Comparison of ENCODE assay signal across 8 mouse cellular contexts in the genomic region with DNA sequence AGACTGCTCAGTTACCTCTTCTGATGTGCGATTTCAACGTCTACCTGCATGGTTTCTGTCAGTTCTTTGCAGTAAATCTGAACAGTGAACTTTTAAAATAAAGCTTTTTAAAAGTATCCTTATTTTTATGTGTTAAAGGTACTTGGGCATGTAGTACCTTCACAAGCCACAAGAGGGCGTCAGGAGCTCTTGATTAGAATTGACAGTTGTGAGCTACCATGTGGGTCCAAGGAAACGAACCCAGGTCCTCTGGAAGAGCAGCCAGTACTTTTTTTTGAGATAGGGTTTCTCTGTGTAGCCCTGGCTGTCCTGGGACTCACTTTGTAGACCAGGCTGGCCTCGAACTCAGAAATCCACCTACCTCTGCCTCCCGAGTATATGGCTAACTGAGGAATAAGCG.
DNase-seq lines count a peak whose midpoint lies in the region; ATAC-seq and TF ChIP-seq lines count a peak whose summit lies in the region.
"Had no signal": no experiment of that assay in that cellular context is flagged by ENCODE, and none has a peak within 500 bp of the region (broad histone marks: within the 10 kb centered on the region; RNA-seq: fewer than 3 reads in every experiment).

No protein-coding gene starts in this region.

- no peak overlapping the region for H3K4me2 ChIP-seq in intestine, embryonic 14.5 days (ENCODE audit: low read length)
- no peak overlapping the region for H3K4me2 ChIP-seq in intestine, embryonic 16.5 days (ENCODE audit: low read depth, low read length)
- no peak overlapping the region for H3K4me2 ChIP-seq in lung, postnatal 0 days (replicated peaks; ENCODE audit: low read depth, low read length)
- H3K4me2 ChIP-seq: liver, embryonic 15.5 days had no signal

- H3K27me3 ChIP-seq in intestine, embryonic 14.5 days (replicated peaks; ENCODE audit: control insufficient read depth, insufficient read depth, low read length), result no peaks in the 10 kb centered on the region
- H3K27me3 ChIP-seq in intestine, embryonic 16.5 days (replicated peaks; ENCODE audit: control insufficient read depth, insufficient read depth, low read length), result no peaks in the 10 kb centered on the region
- H3K27me3 ChIP-seq in MEL (ENCODE audit: control insufficient read depth in 1 of 2, insufficient read depth in 2 of 2, low read length in 2 of 2), result 0 out of 4 replicates have a peak, but pooled peaks cover 0 to 2% of the 10 kb centered on the region in 2 experiments
- H3K27me3 ChIP-seq in lung, postnatal 0 days (replicated peaks; ENCODE audit: insufficient read depth, low read length), result no peaks in the 10 kb centered on the region
- H3K27me3 ChIP-seq: liver, embryonic 15.5 days had no signal

- ATAC-seq in intestine, embryonic 14.5 days (replicated peaks; ENCODE audit: low FRiP score, low TSS enrichment, low read depth), result no peak
- no peak for ATAC-seq in intestine, embryonic 16.5 days
- ATAC-seq in lung, postnatal 0 days, result no peak
- no peak for ATAC-seq in inflammation-experienced regulatory T-cells, adult 6 months

- no peak for TF ChIP-seq POLR2A in MEL (IDR thresholded peaks at IDR 0.05; ENCODE audit: control insufficient read depth in 1 of 2, insufficient read depth in 1 of 2, low read depth in 1 of 2, low read length in 2 of 2, poor library complexity in 1 of 2)

- peak; percentile 81 for DNase-seq in intestine, embryonic 14.5 days (ENCODE audit: low spot score)
- DNase-seq in B cell, adult 2 months, result peak; percentile 66
- peak; percentile 88 for DNase-seq in MEL (ENCODE audit: low read depth, low spot score)
- peak; percentile 38 for DNase-seq in embryo, embryonic 11.5 days (ENCODE audit: low read depth, low spot score)
- peak; percentile 63 for DNase-seq in lung, postnatal 0 days (ENCODE audit: low spot score)

- no peak overlapping the region for H3K27ac ChIP-seq in intestine, embryonic 14.5 days (ENCODE audit: low read depth)
- H3K27ac ChIP-seq in intestine, embryonic 16.5 days (ENCODE audit: low read length), result no peak overlapping the region
- H3K27ac ChIP-seq in MEL (ENCODE audit: control insufficient read depth, low read depth, low read length), result no peak overlapping the region
- no peak overlapping the region for H3K27ac ChIP-seq in lung, postnatal 0 days (ENCODE audit: low read length)
- H3K27ac ChIP-seq: liver, embryonic 15.5 days had no signal

- H3K4me3 ChIP-seq in intestine, embryonic 14.5 days (ENCODE audit: low read depth, low read length), result no peak overlapping the region
- H3K4me3 ChIP-seq in intestine, embryonic 16.5 days (ENCODE audit: low read length), result no peak overlapping the region
- H3K4me3 ChIP-seq in MEL (ENCODE audit: control insufficient read depth in 1 of 2, insufficient read depth in 1 of 2, low read depth in 2 of 2, low read length in 2 of 2), result no peak overlapping the region
- H3K4me3 ChIP-seq in lung, postnatal 0 days (ENCODE audit: low read depth, low read length), result no peak overlapping the region
- H3K4me3 ChIP-seq: liver, embryonic 15.5 days had no signal

- no peaks in the 10 kb centered on the region for H3K79me2 ChIP-seq in MEL (ENCODE audit: control insufficient read depth, insufficient read depth, low read length, poor library complexity)

- 43% methylated on average over 7 of the region's 7 CpGs for WGBS in intestine, embryonic 14.5 days
- WGBS in intestine, embryonic 16.5 days, result 39% methylated on average over 7 of the region's 7 CpGs
- 40% methylated on average over 7 of the region's 7 CpGs for WGBS in lung, postnatal 0 days

- H3K36me3 ChIP-seq in intestine, embryonic 14.5 days (ENCODE audit: control insufficient read depth, insufficient read depth, low read length), result 0 out of 2 replicates have a peak, but pooled peaks cover 11% of the 10 kb centered on the region
- no peaks in the 10 kb centered on the region for H3K36me3 ChIP-seq in intestine, embryonic 16.5 days (ENCODE audit: control insufficient read depth, insufficient read depth, low read length)
- H3K36me3 ChIP-seq in MEL (ENCODE audit: control insufficient read depth in 1 of 2, insufficient read depth in 2 of 2, low read length in 2 of 2), result no peaks in the 10 kb centered on the region
- H3K36me3 ChIP-seq in lung, postnatal 0 days (ENCODE audit: insufficient read depth, low read length), result no peaks in the 10 kb centered on the region
- H3K36me3 ChIP-seq: liver, embryonic 15.5 days had no signal

- no peaks in the 10 kb centered on the region for H3K9me3 ChIP-seq in intestine, embryonic 14.5 days (ENCODE audit: control insufficient read depth, low read length)
- H3K9me3 ChIP-seq in intestine, embryonic 16.5 days (ENCODE audit: control insufficient read depth, low read length), result no peaks in the 10 kb centered on the region
- H3K9me3 ChIP-seq in MEL (replicated peaks; ENCODE audit: insufficient read depth, low read length), result no peaks in the 10 kb centered on the region
- no peaks in the 10 kb centered on the region for H3K9me3 ChIP-seq in lung, postnatal 0 days (ENCODE audit: low read length)
- H3K9me3 ChIP-seq: liver, embryonic 15.5 days had no signal

- 0 out of 2 replicates have a peak, but pooled peaks cover 1% of the 10 kb centered on the region for H3K4me1 ChIP-seq in intestine, embryonic 14.5 days (replicated peaks; ENCODE audit: control insufficient read depth, insufficient read depth, low read length)
- 0 out of 2 replicates have a peak, but pooled peaks cover 4% of the 10 kb centered on the region for H3K4me1 ChIP-seq in intestine, embryonic 16.5 days (ENCODE audit: control insufficient read depth, insufficient read depth, low read length)
- H3K4me1 ChIP-seq in MEL (ENCODE audit: control insufficient read depth in 1 of 2, insufficient read depth in 2 of 2, low read length in 2 of 2), result no peaks in the 10 kb centered on the region
- no peaks in the 10 kb centered on the region for H3K4me1 ChIP-seq in lung, postnatal 0 days (ENCODE audit: insufficient read depth, low read depth, low read length)
- H3K4me1 ChIP-seq: liver, embryonic 15.5 days had no signal

- TF ChIP-seq EP300 in MEL (IDR thresholded peaks at IDR 0.05; ENCODE audit: low read depth in 1 of 2, low read length in 2 of 2), result no peak
- TF ChIP-seq EP300 in lung, postnatal 0 days (IDR thresholded peaks at IDR 0.05), result no peak

- H3K9ac ChIP-seq in intestine, embryonic 14.5 days (ENCODE audit: low read length), result no peak overlapping the region
- H3K9ac ChIP-seq in intestine, embryonic 16.5 days (ENCODE audit: low read depth, low read length), result no peak overlapping the region
- H3K9ac ChIP-seq in MEL (ENCODE audit: control insufficient read depth, low read depth, low read length, poor library complexity, severe bottlenecking), result no peak overlapping the region
- no peak overlapping the region for H3K9ac ChIP-seq in lung, postnatal 0 days (replicated peaks; ENCODE audit: low read depth)
- H3K9ac ChIP-seq: liver, embryonic 15.5 days had no signal

- peak; percentile 69 to 95 (median 90) for TF ChIP-seq CTCF in MEL (IDR thresholded peaks at IDR 0.05 in 2 of 3, conservative IDR thresholded peaks at IDR 0.05 in 1 of 3; ENCODE audit: control insufficient read depth in 1 of 3, insufficient read depth in 1 of 3, low read depth in 2 of 3, low read length in 3 of 3, poor library complexity in 1 of 3, severe bottlenecking in 1 of 3)
- TF ChIP-seq CTCF in lung, postnatal 0 days (IDR thresholded peaks at IDR 0.05), result peak; percentile 89

- TF ChIP-seq RAD21 in MEL (IDR thresholded peaks at IDR 0.05; ENCODE audit: low read depth, low read length), result peak; percentile 91

TF ChIP-seq in MEL, 35 proteins besides CTCF, POLR2A, EP300 and RAD21:
- peak; percentile 94 for TF ChIP-seq SMC3 (IDR thresholded peaks at IDR 0.05; ENCODE audit: low read depth, low read length)
- TF ChIP-seq MEF2A (IDR thresholded peaks at IDR 0.05; ENCODE audit: extremely low read depth, insufficient replicate concordance, low read depth, low read length, poor library complexity, severe bottlenecking), result no peak
- 0 out of 2 replicates have a peak, but pooled peaks have one; percentile 50 for TF ChIP-seq HCFC1 (IDR thresholded peaks at IDR 0.05; ENCODE audit: low read depth, low read length)
- peak; percentile 75 for TF ChIP-seq SIN3A (IDR thresholded peaks at IDR 0.05; ENCODE audit: low read length)
- TF ChIP-seq CHD2 (IDR thresholded peaks at IDR 0.05; ENCODE audit: low read length), result no peak
- TF ChIP-seq MAX (IDR thresholded peaks at IDR 0.05; ENCODE audit: low read length), result peak; percentile 64; the same call in 1 of the 2 replicates
- no peak for TF ChIP-seq UBTF (IDR thresholded peaks at IDR 0.05; ENCODE audit: borderline replicate concordance, insufficient read depth, low read depth, low read length)
- TF ChIP-seq ZMIZ1 (IDR thresholded peaks at IDR 0.05; ENCODE audit: low read depth, low read length), result no peak
- 0 out of 2 replicates have a peak, but pooled peaks have one; percentile 30 for TF ChIP-seq MAZ (IDR thresholded peaks at IDR 0.05; ENCODE audit: low read depth, low read length)
- TF ChIP-seq POLR2AphosphoS2 (IDR thresholded peaks at IDR 0.05; ENCODE audit: low read length), result no peak
- TF ChIP-seq ZKSCAN1 (IDR thresholded peaks at IDR 0.05; ENCODE audit: low read depth, low read length), result no peak
- no peak for TF ChIP-seq TAL1 (IDR thresholded peaks at IDR 0.05; ENCODE audit: low read length)
- no peak for TF ChIP-seq KAT2A (conservative IDR thresholded peaks at IDR 0.05; ENCODE audit: low read depth, low read length)
- peak; percentile 59; the same call in 1 of the 2 replicates for TF ChIP-seq JUND (IDR thresholded peaks at IDR 0.05; ENCODE audit: low read depth, low read length)
- TF ChIP-seq NRF1 (IDR thresholded peaks at IDR 0.05; ENCODE audit: insufficient read depth, low read depth, low read length, poor library complexity, severe bottlenecking), result no peak
- TF ChIP-seq MXI1 (IDR thresholded peaks at IDR 0.05; ENCODE audit: low read depth, low read length), result peak; percentile 81
- TF ChIP-seq ZC3H11A (IDR thresholded peaks at IDR 0.05; ENCODE audit: low read depth, low read length), result peak; percentile 92
- peak; percentile 72 for TF ChIP-seq MYC (IDR thresholded peaks at IDR 0.05; ENCODE audit: low read depth, low read length)
- no peak for TF ChIP-seq GATA1 (IDR thresholded peaks at IDR 0.05; ENCODE audit: low read depth, low read length)
- TF ChIP-seq BHLHE40 (IDR thresholded peaks at IDR 0.05; ENCODE audit: borderline replicate concordance, low read depth, low read length), result peak; percentile 48; the same call in 1 of the 2 replicates
- peak; percentile 35; the same call in 1 of the 2 replicates for TF ChIP-seq ZNF384 (IDR thresholded peaks at IDR 0.05; ENCODE audit: low read depth, low read length)
- TF ChIP-seq GABPA (IDR thresholded peaks at IDR 0.05; ENCODE audit: low read depth, low read length), result no peak

Comparison
In these comparisons a context has a peak if more than half of its experiments do, and no peak if none do; other contexts are left out.
1. DNase-seq: peak in every context shown above with its lines; median percentile 88 in MEL; 81 in intestine, embryonic 14.5 days; 66 in B cell, adult 2 months; 63 in lung, postnatal 0 days; 38 in embryo, embryonic 11.5 days.